Mouse (Mus musculus): ENCODE results near the gene Gm49510.

- TF ChIP-seq CTCF (IDR thresholded peaks at IDR 0.05; ENCODE audit: low read depth) (no peak), EP300 (IDR thresholded peaks at IDR 0.05; ENCODE audit: low read depth) (no peak)
Measured at GRCm38 (mm10) chr15:78948883-78949282, 49.4 kb downstream of the Gm49510 start.

Data from liver, embryonic 14.5 days (tissue).